Mouse (Mus musculus) liver, embryonic 13.5 days (tissue): ENCODE results near the gene Fgfr2. TPM values are rescaled to one million over a fixed set of nuclear protein-coding genes. Genes with fewer than 3 reads are reported as not detected.
"Not testable (repeated sequence)": the region's sequence is repeated elsewhere in the genome, so short reads cannot be mapped to it uniquely, and the experiment has no call there.

Source experiments
- ATAC-seq: fragments of 200-750 bp; cut with Nextera tagmentation; 2 replicates; pipeline ENCODE4 v1.8.0; 2017; ENCODE audit warnings: low read depth, mild to moderate bottlenecking, moderate number of reproducible peaks, moderate library complexity
- DNase-seq: peaks from one replicate; pipeline ENCODE4 v3.0.0; 2022
- H3K27ac ChIP-seq: fragments of 300-500 bp; sonication (generic); 2 replicates; pipeline ENCODE4 v1.5.1; 2015; ENCODE audit warnings: moderate library complexity, mild to moderate bottlenecking, inconsistent platforms
- H3K27me3 ChIP-seq: fragments of 300-500 bp; sonication (generic); 2 replicates; pipeline ENCODE4 v1.6.1; 2015; ENCODE audit warnings: mild to moderate bottlenecking, inconsistent platforms
- H3K36me3 ChIP-seq: fragments of 300-500 bp; sonication (generic); 2 replicates; pipeline ENCODE4 v1.6.1; 2015; ENCODE audit warnings: mild to moderate bottlenecking, inconsistent platforms
- H3K4me1 ChIP-seq: fragments of 300-500 bp; sonication (generic); replicated peaks from 2 replicates; pipeline ENCODE4 v1.6.1; 2015; ENCODE audit warnings: inconsistent platforms
- H3K4me2 ChIP-seq: fragments of 300-500 bp; sonication (generic); 2 replicates; pipeline ENCODE4 v1.6.1; 2015; ENCODE audit warnings: inconsistent platforms, mild to moderate bottlenecking, moderate library complexity
- H3K4me3 ChIP-seq: fragments of 300-500 bp; sonication (generic); replicated peaks from 2 replicates; pipeline ENCODE4 v1.5.1; 2015; ENCODE audit warnings: mild to moderate bottlenecking, inconsistent platforms
- H3K9ac ChIP-seq: fragments of 300-500 bp; sonication (generic); 2 replicates; pipeline ENCODE4 v1.6.1; 2015; ENCODE audit warnings: mild to moderate bottlenecking, inconsistent platforms
- H3K9me3 ChIP-seq: fragments of 300-500 bp; sonication (generic); replicated peaks from 2 replicates; pipeline ENCODE4 v1.6.1; 2016; ENCODE audit warnings: inconsistent platforms
- WGBS: fragments of 180-500 bp; shearing (Covaris S2); methylation state at CpG from one replicate; pipeline ENCODE4 v1.1.7; 2015; ENCODE audit not compliant: insufficient replicate concordance; 5-methylcytosine and 5-hydroxymethylcytosine counted together
- polyA plus RNA-seq: library from polyadenylated mRNA; unstranded; fragments of >200 nt; fragmentation: Nextera tagmentation; extraction: Ambion mirVana; gene quantifications from 2 replicates; pipeline ENCODE4 v1.2.1, GENCODE M21; 2015

Gene Fgfr2
- polyA plus RNA-seq, 1 experiment from 2014 or later = 8.9 TPM

DNA sequence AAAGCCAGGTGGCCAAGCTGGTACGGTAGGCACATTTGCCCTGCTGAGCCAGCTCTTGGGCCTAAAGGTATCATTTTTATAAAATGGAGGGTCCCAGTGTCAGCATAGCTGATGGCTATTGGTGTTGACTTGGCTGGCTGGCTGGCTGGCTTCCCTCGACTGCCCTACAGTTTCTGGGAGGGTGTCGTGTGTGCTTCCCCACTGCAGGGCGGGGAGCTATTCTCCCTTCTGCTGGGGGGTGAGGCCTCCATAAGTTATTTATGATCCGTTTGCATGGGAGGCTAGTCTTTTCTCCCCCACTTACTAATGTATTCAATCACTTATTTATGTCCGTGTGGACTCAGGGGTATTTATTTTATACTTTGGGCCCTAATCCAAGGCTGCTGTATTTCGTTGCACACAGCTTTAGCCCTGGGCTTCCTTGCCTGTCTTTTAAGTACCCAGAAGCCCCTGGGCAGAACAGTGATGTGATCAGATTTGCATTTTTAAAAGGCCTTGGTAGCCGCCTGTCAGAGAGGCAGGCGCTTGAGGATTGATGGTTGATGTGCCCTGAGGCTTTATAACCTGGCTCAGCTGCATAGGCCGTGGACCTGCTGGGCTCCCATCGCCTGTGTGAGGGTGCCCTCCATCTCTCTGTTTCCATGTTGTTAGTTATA lies 2446.1 kb downstream of the Fgfr2 start:
- WGBS = 76% methylated on average over 11 of the region's 11 CpGs
- H3K27ac ChIP-seq = no peak overlapping the region
- no peak for ATAC-seq
- H3K27me3 ChIP-seq = no peaks in the 10 kb centered on the region
- H3K36me3 ChIP-seq = no peaks in the 10 kb centered on the region
- H3K9me3 ChIP-seq = no peaks in the 10 kb centered on the region
- H3K4me2 ChIP-seq = no peak overlapping the region
- no peak overlapping the region for H3K9ac ChIP-seq
- no peak for DNase-seq
- no peaks in the 10 kb centered on the region; the same call in 1 of the 2 replicates for H3K4me1 ChIP-seq
- no peak overlapping the region for H3K4me3 ChIP-seq

DNA sequence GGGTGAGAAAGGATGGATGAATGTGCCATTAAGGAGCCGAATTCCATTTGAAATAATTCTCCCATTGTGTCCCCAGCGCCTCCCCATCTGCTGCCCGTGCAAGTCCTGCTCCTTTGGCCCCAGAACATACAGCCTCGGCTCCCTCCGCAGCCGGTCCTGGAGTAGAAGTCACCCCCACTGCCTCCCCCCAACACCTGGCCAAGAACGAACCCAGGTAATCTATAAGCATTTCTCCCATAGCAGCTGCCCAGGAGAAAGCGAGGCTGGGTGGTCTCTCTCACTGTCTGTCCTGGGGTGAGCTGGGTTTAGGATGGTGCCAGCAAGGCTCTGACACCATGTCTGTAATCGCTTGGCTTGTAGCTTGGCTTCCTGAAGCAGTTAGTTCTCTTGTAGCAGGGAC lies 2448.6 kb downstream of the Fgfr2 start:
- Histone ChIP-seq H3K4me3 (no peak overlapping the region), H3K4me1 (peaks cover 10% of the 10 kb centered on the region), H3K36me3 (no peaks in the 10 kb centered on the region), H3K4me2 (no peak overlapping the region), H3K9me3 (no peaks in the 10 kb centered on the region), H3K27me3 (no peaks in the 10 kb centered on the region), H3K9ac (no peak overlapping the region), H3K27ac (no peak overlapping the region)
- DNase-seq (no peak), ATAC-seq (no peak)
- WGBS = 73% methylated on average over 9 of the region's 9 CpGs

DNA sequence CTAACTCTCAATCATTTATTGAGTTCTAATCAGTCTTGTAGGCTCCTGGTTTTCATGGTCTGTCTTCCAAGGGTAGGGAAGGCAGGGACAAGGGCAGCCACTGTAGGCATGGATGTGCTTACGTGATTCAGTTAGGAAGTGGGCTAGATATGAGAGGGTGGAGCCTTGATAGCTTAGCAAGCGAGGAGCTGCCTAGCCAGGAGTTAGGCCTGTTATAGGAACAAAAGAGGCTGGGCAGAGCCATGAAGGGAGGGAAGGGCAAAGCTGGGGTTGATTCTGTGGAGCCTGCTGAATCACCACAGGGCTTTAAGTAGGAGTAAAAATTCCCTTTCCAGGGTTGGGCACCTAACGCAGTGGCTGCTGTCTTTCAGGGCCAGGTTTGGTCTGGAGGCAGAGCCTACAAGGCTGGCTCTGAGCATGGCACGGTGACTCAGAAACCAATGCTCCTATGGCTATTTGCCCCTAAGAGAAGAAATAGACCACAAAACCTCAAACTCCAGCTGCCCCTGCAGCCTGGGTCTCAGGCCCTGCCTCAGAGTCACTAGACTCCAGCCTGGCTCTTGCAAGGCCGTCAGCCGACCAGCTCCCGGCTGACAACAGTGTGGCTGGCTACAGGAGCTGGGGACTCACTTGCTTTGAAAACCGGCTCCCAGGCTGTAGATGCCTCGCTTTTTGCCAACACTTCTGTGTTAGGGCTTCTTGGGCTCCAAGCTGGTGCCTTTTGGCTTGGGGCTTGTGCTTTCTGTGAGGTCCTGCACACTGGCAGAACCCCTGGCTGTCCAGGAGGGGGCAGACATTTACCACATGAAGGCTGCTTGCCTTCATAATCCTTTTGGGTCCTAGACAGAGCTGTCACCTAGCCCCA lies 2449.7 kb downstream of the Fgfr2 start:
- WGBS = 46% methylated on average over 9 of the region's 9 CpGs
- DNase-seq (no peak), ATAC-seq (no peak)
- Histone ChIP-seq H3K4me1 (peaks cover 22% of the 10 kb centered on the region), H3K4me2 (no peak overlapping the region), H3K9me3 (no peaks in the 10 kb centered on the region), H3K4me3 (no peak overlapping the region), H3K27ac (no peak overlapping the region), H3K27me3 (no peaks in the 10 kb centered on the region), H3K9ac (no peak overlapping the region), H3K36me3 (no peaks in the 10 kb centered on the region)

DNA sequence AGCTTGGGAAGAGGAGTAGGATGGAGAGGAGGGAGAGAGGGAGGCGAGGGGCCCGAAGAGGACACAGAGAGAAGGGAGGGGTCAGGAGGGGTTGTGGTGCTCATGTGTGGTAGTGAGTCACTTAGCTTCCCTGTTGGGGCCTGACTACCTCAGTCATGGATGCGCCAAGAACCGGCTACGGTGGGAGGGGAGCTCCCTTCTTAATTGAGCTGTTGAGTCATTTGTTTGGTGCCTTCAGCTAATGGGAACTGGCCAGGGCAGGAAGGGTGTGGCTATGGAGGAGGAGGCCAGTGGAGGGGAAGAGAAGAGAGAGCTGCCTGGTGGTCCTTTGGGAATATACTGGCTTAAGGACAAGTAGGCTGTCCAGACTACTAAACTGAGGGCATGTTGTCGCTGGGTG lies 2451.8 kb downstream of the Fgfr2 start:
- 66% methylated on average over 6 of the region's 6 CpGs for WGBS
- DNase-seq = no peak
- ATAC-seq = 0 out of 2 replicates have a peak, but pooled peaks have one; percentile 11

DNA sequence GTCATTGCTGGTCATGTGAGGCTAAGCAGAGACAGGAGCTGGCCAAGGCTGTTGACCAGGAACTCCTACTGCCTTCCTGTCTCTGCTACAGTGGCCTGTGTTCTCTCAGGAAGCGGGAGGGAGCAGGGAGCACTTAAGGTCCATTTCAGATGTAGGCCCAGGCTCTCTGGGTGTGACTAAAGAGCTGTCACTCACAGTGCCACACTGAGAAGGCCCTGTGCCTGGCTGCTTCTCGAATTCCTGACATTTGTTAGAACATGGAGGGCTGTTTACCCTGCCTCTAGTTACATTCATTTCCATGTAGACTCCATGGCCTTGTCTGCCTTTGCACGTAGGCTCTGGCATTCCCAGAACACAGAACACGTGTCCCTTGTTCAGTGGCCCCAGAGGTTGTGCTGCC lies 2452.8 kb downstream of the Fgfr2 start:
- ATAC-seq = no peak

More for the DNA sequence above, 2451.8 kb downstream of the Fgfr2 start:
- Histone ChIP-seq H3K27me3 (no peaks in the 10 kb centered on the region), H3K4me1 (peaks cover 25% of the 10 kb centered on the region), H3K27ac (no peak overlapping the region), H3K9me3 (no peaks in the 10 kb centered on the region), H3K36me3 (no peaks in the 10 kb centered on the region), H3K9ac (no peak overlapping the region), H3K4me3 (no peak overlapping the region), H3K4me2 (no peak overlapping the region)

DNA sequence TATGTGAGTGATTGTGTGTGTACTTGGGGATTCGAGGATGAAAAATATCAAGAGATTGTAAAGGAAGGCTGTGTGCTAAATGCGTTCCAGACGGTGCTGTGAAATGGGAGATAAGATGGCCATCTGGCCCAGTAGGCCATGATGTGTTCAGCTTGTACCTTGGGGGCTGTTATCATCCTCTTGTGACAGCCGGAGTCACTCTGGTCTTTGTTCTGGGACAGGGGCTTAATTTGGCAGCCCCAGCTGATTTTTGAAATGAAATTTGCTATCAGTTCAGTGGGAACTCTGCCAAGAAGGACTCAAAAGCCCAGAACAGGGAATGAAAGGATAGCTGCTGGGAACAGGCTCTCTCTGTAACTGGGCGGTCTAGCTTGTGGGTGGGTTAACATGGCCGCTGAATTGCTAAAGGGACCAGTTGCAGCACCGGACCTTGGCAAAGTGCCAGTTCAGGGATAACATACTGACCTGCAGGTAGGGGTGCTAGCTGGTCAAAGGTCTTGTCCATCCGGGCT lies 2453.7 kb downstream of the Fgfr2 start:
- H3K9me3 ChIP-seq = no peaks in the 10 kb centered on the region
- H3K27me3 ChIP-seq = no peaks in the 10 kb centered on the region
- peaks cover 25% of the 10 kb centered on the region for H3K4me1 ChIP-seq
- DNase-seq = no peak
- no peak overlapping the region for H3K4me3 ChIP-seq
- 40% methylated on average over 8 of the region's 8 CpGs for WGBS
- peak; percentile 39; the same call in 1 of the 2 replicates for ATAC-seq
- no peak overlapping the region; the same call in 1 of the 2 replicates for H3K9ac ChIP-seq
- no peak overlapping the region for H3K4me2 ChIP-seq
- H3K36me3 ChIP-seq = 0 out of 2 replicates have a peak, but pooled peaks cover 3% of the 10 kb centered on the region
- H3K27ac ChIP-seq = peak overlapping the region; percentile 55

More for the DNA sequence above, 2452.8 kb downstream of the Fgfr2 start:
- peaks cover 25% of the 10 kb centered on the region for H3K4me1 ChIP-seq
- no peak overlapping the region for H3K4me3 ChIP-seq
- H3K27ac ChIP-seq = no peak overlapping the region
- no peak overlapping the region for H3K4me2 ChIP-seq
- 52% methylated on average over 4 of the region's 4 CpGs for WGBS
- H3K9me3 ChIP-seq = no peaks in the 10 kb centered on the region
- H3K36me3 ChIP-seq = no peaks in the 10 kb centered on the region
- DNase-seq = no peak
- no peak overlapping the region for H3K9ac ChIP-seq
- H3K27me3 ChIP-seq = no peaks in the 10 kb centered on the region

DNA sequence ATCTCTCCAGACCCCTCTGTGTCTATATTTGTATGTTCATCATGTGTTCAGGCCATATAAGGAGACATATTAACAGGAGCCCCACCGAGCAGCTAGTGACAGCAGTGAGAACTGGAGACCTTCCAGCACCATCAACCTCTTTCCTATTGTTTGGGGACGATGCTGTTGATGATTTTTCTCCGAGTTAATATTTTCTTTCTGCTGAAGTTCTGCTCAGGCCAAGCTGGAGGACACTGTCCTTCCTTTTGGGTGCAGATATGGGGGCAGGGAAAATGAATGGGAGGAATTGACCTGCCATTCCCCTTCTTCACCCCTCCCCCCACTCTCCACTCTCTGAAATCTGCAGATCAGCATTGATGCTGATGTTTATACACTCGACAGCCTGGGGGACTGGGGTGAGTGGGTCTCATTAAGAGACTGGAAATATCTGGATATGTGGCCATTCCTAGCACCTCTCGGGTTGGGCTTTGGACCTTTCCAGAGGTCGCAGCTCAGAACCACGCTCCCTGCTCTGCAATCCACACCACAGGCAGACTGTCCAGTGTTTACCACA lies 2454.3 kb downstream of the Fgfr2 start:
- H3K9ac ChIP-seq = no peak overlapping the region; the same call in 1 of the 2 replicates
- peak; percentile 10; the same call in 1 of the 2 replicates for ATAC-seq
- no peak overlapping the region for H3K4me2 ChIP-seq
- no peak for DNase-seq
- H3K9me3 ChIP-seq = no peaks in the 10 kb centered on the region
- H3K27me3 ChIP-seq = no peaks in the 10 kb centered on the region
- H3K36me3 ChIP-seq = peaks cover 8% of the 10 kb centered on the region; the same call in 1 of the 2 replicates
- 50% methylated on average over 7 of the region's 7 CpGs for WGBS
- H3K27ac ChIP-seq = peak overlapping the region; percentile 55
- peaks cover 25% of the 10 kb centered on the region for H3K4me1 ChIP-seq
- H3K4me3 ChIP-seq = no peak overlapping the region

DNA sequence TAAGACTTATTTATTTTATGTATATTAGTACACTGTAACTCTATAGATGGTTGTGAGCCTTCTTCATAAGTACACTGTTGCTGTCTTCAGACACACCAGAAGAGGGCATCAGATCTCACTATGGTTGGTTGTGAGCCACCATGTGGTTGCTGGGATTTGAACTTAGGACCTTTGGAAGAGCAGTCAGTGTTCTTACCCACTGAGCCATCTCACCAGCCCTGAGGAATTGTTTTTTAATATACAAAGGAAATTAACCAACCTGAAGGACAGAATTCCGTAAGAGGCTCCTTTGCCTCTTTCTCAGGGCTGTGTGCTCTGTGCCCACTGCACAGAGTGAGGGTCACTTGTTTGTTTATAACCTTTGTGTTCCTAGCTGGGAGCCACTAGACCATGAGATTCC lies 2455.1 kb downstream of the Fgfr2 start:
- WGBS = 86% methylated on average over 1 of the region's 1 CpGs

DNA sequence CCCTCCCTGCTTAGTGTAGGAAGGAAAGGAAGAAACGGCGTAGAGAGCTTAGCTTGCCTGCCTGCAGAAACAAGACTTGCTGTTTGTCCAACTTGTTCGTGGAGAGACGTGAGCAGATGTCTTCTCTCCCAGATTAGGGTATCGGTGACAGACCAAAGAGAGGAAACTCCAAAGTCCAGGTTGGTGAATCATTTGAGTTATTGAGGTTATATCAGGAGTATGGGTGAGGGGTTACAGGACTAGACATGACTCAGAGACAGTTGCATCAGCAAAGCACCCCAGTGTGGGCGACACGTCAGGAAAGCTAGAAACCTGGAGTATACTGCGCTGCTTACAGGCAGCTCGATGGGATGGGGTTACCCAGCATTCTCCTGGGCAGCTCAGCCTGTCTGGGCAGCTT lies 2457.8 kb downstream of the Fgfr2 start:
- Histone ChIP-seq H3K4me3 (no peak overlapping the region), H3K9ac (no peak overlapping the region), H3K27me3 (no peaks in the 10 kb centered on the region), H3K27ac (no peak overlapping the region), H3K4me1 (peaks cover 21% of the 10 kb centered on the region), H3K4me2 (no peak overlapping the region), H3K36me3 (peaks cover 10% of the 10 kb centered on the region; the same call in 1 of the 2 replicates), H3K9me3 (no peaks in the 10 kb centered on the region; the same call in 1 of the 2 replicates)
- DNase-seq (no peak), ATAC-seq (no peak)
- 83% methylated on average over 9 of the region's 9 CpGs for WGBS

More for the DNA sequence above, 2455.1 kb downstream of the Fgfr2 start:
- not testable (repeated sequence) for H3K4me2 ChIP-seq, H3K4me3 ChIP-seq, H3K9me3 ChIP-seq, H3K27ac ChIP-seq, H3K9ac ChIP-seq, ATAC-seq, DNase-seq, H3K27me3 ChIP-seq
- H3K4me1 ChIP-seq = peaks cover 25% of the 10 kb centered on the region
- peaks cover 10% of the 10 kb centered on the region; the same call in 1 of the 2 replicates for H3K36me3 ChIP-seq

DNA sequence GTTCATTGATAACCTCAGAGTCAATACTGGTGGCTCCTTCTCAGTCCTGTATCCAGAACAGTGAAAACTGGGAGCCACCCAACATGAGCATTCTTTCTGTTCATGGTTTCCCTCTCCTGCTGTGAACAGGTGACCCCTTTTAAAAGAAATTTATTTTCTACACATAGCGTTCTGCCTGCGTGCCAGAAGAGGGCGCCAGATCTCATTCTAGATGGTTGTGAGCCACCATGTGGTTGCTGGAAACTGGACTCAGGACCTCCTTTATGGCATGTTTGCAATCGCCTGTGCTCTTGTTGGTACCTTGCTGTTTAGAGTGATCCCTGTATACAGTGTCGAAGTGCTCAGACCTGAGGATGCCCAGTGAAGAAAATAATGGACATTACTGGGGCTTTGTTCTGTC lies 2458.5 kb downstream of the Fgfr2 start:
- Histone ChIP-seq H3K4me2 (no peak overlapping the region), H3K4me3 (no peak overlapping the region), H3K9ac (no peak overlapping the region), H3K27me3 (no peaks in the 10 kb centered on the region), H3K27ac (no peak overlapping the region), H3K9me3 (no peaks in the 10 kb centered on the region; the same call in 1 of the 2 replicates), H3K4me1 (peaks cover 15% of the 10 kb centered on the region), H3K36me3 (peaks cover 10% of the 10 kb centered on the region; the same call in 1 of the 2 replicates)
- WGBS = 77% methylated on average over 5 of the region's 5 CpGs
- DNase-seq (no peak), ATAC-seq (no peak)

DNA sequence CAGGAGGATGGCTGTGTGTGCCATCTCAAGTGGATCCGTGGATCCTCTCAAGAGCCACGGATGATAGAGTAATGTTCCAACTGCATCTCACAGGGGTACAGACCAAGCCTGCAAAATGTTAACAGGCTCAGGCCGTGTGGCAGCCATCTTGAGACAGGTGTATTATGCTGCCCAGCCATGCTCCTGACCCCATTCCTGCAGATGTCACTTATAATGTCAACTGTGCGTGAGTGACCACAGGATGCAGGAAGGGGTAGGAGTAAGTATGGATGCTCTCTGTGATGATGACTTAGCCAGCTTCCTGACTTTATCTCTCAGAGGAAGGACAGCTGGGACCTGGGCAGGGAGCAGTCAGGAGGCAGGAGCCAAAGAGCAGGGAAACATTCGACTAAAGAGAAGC lies 2459.1 kb downstream of the Fgfr2 start:
- WGBS = 80% methylated on average over 5 of the region's 5 CpGs
- H3K4me1 ChIP-seq = peaks cover 9% of the 10 kb centered on the region
- peaks cover 10% of the 10 kb centered on the region; the same call in 1 of the 2 replicates for H3K36me3 ChIP-seq

More for the DNA sequence above, 2459.1 kb downstream of the Fgfr2 start:
- Histone ChIP-seq H3K9ac (no peak overlapping the region), H3K27ac (no peak overlapping the region), H3K27me3 (no peaks in the 10 kb centered on the region), H3K4me2 (no peak overlapping the region), H3K4me3 (no peak overlapping the region), H3K9me3 (no peaks in the 10 kb centered on the region; the same call in 1 of the 2 replicates)
- DNase-seq (no peak), ATAC-seq (no peak)
